Mouse (Mus musculus) lung, adult 18-20 months (tissue): Measurements from ENCODE around the gene Kcnk1.
A peak's percentile ranks its signal among the peaks of the same experiment; 100 is the strongest.

ENCODE experiments used
- DNase-seq, 2 experiments: peaks; one replicate each; pipeline ENCODE4 v3.0.0; 2022; ENCODE audit warnings: mixed read lengths in 2 of 2

Gene Kcnk1

GRCm38 (mm10) chr8:126062844-126063243, 67.9 kb downstream of the Kcnk1 start:
- DNase-seq: no peak

- no peak for DNase-seq
Observed at GRCm38 (mm10) chr8:126063832-126064409, 69.0 kb downstream of the Kcnk1 start.

GRCm38 (mm10) chr8:126064587-126065145, 69.7 kb downstream of the Kcnk1 start:
- no peak for DNase-seq

GRCm38 (mm10) chr8:126067306-126067705, 72.3 kb downstream of the Kcnk1 start:
- no peak for DNase-seq

- DNase-seq: no peak
Observed at GRCm38 (mm10) chr8:126068136-126068535, 73.2 kb downstream of the Kcnk1 start.

- no peak for DNase-seq
Observed at GRCm38 (mm10) chr8:126072678-126073077, 77.7 kb downstream of the Kcnk1 start.

- DNase-seq: no peak
Observed at GRCm38 (mm10) chr8:126073141-126073740, 78.3 kb downstream of the Kcnk1 start.

- DNase-seq: no peak
Observed at GRCm38 (mm10) chr8:126074111-126074510, 79.1 kb downstream of the Kcnk1 start.

GRCm38 (mm10) chr8:126075400-126075799, 80.4 kb downstream of the Kcnk1 start:
- peak; percentile 54 to 56 for DNase-seq
